Comparison of ENCODE assay signal across 8 mouse cellular contexts in the genomic region with DNA sequence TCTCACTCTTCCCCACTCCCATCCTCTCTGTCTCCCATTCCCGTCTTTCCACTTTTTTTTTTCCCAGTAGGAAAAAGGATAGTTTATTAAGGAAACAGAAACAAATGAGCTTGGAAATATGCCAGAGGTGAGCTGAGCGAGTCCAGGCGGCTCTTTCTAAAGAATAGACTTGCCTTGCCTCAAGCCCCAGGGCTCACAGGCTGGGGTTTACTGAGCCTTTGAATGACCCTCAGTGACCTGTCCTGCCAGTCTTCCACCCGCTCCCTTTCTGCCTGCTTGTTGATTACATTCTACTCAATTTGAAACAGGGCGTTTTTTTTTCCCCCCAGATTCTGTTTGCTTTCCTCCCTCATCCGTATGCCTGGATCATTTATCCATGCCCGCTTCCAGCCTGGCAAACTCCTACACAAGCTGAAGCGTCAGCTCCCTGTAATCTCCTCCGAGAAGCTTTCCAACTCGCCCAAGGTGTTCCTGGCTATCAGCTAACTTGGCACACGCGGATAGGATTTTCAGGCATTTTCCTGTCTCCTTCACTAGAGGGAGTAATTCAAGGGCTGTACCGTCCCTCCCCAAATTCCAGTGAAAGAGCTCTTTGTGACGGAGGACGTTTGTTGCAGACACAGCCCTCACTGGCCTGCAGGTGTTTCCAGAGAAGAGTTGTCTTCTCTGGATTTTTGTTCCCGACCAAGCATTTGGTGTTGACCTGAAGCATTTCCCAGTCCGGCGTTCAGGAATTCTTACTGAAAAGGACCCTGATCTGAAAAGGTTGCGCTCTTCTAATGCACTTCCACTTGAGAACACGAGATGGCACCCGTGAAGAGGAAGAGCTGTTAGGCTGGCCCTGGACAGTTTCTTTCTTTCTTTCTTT. TPM values are rescaled to one million over a fixed set of nuclear protein-coding genes. Genes with fewer than 3 reads are reported as not detected.
A peak's percentile ranks its signal among the peaks of the same experiment; 100 is the strongest.
DNase-seq lines count a peak whose midpoint lies in the region; ATAC-seq lines count a peak whose summit lies in the region.

No protein-coding gene starts in this region.

- peak overlapping the region; percentile 56 for H3K4me3 ChIP-seq in brown adipose tissue, adult 24 weeks (ENCODE audit: insufficient read depth, low read depth, low read length)
- H3K4me3 ChIP-seq in heart, embryonic 12.5 days, result peak overlapping the region; percentile 49
- H3K4me3 ChIP-seq in kidney, embryonic 16.5 days (ENCODE audit: low read length), result peak overlapping the region; percentile 54

- H3K4me2 ChIP-seq in heart, embryonic 12.5 days, result peak overlapping the region; percentile 81
- H3K4me2 ChIP-seq in kidney, embryonic 16.5 days (replicated peaks; ENCODE audit: low read depth, low read length), result peak overlapping the region; percentile 70

- WGBS in heart, embryonic 12.5 days, result 4% methylated on average over 21 of the region's 21 CpGs
- WGBS in kidney, embryonic 16.5 days, result 1% methylated on average over 21 of the region's 21 CpGs

- H3K27me3 ChIP-seq in heart, embryonic 12.5 days (replicated peaks), result no peaks in the 10 kb centered on the region
- no peaks in the 10 kb centered on the region for H3K27me3 ChIP-seq in kidney, embryonic 16.5 days (ENCODE audit: insufficient read depth, low read length)

- H3K9me3 ChIP-seq in heart, embryonic 12.5 days (replicated peaks), result no peaks in the 10 kb centered on the region
- H3K9me3 ChIP-seq in kidney, embryonic 16.5 days (ENCODE audit: low read length), result no peaks in the 10 kb centered on the region

- peak overlapping the region; percentile 49; the same call in 1 of the 2 replicates for H3K9ac ChIP-seq in heart, embryonic 12.5 days
- H3K9ac ChIP-seq in kidney, embryonic 16.5 days (replicated peaks; ENCODE audit: low read length), result peak overlapping the region; percentile 56

- no peaks in the 10 kb centered on the region for H3K36me3 ChIP-seq in heart, embryonic 12.5 days
- H3K36me3 ChIP-seq in kidney, embryonic 16.5 days (ENCODE audit: insufficient read depth, low read length), result no peaks in the 10 kb centered on the region

- H3K27ac ChIP-seq in brown adipose tissue, adult 24 weeks (replicated peaks; ENCODE audit: low read depth, low read length), result no peak overlapping the region
- no peak overlapping the region for H3K27ac ChIP-seq in heart, embryonic 12.5 days (ENCODE audit: poor library complexity, severe bottlenecking)
- peak overlapping the region; percentile 38; the same call in 1 of the 2 replicates for H3K27ac ChIP-seq in kidney, embryonic 16.5 days (ENCODE audit: low read length)

- H3K4me1 ChIP-seq in brown adipose tissue, adult 24 weeks (ENCODE audit: control insufficient read depth, insufficient read depth, insufficient read length, low read length), result no peaks in the 10 kb centered on the region
- H3K4me1 ChIP-seq in heart, embryonic 12.5 days (replicated peaks), result peaks cover 7% of the 10 kb centered on the region
- peaks cover 7% of the 10 kb centered on the region; the same call in 1 of the 2 replicates for H3K4me1 ChIP-seq in kidney, embryonic 16.5 days (ENCODE audit: insufficient read depth, low read length)

- ATAC-seq in erythroid progenitor cell, adult 5-6 weeks (replicated peaks; ENCODE audit: low FRiP score, poor library complexity, severe bottlenecking), result peak; percentile 90
- peak; percentile 61; the same call in 1 of the 2 replicates for ATAC-seq in heart, embryonic 12.5 days (ENCODE audit: insufficient number of reproducible peaks, low FRiP score)
- ATAC-seq in kidney, embryonic 16.5 days (ENCODE audit: low FRiP score, low TSS enrichment), result peak; percentile 74

- DNase-seq in CD8-positive naive resting alpha-beta T cell, adult 2 months (ENCODE audit: low read depth in 2 of 2, low spot score in 2 of 2), result peak; percentile 1 to 29
- peak; percentile 52 for DNase-seq in liver
- DNase-seq in naive thymus-derived CD4-positive, alpha-beta T cell, adult 2 months (ENCODE audit: low read depth), result peak; percentile 60
- DNase-seq in telencephalon, adult 2 months (ENCODE audit: low read depth, low spot score), result peak; percentile 63

RNA-seq across cellular contexts. Expression of a gene that starts 59.9 kb away (rescaled TPM):
- polyA plus RNA-seq in brown adipose tissue, adult 24 weeks (2012; ENCODE audit: insufficient read depth, insufficient read length, missing spikeins), result 140 and 143 TPM in 2 replicates
- total RNA-seq in erythroid progenitor cell, adult 5-6 weeks (2015; ENCODE audit: low replicate concordance), result 182 and 220 TPM in 2 replicates
- total RNA-seq in erythroid progenitor cell, adult 5-6 weeks (2017; ENCODE audit: low replicate concordance), result 162 and 171 TPM in 2 replicates
- polyA plus RNA-seq in heart, embryonic 12.5 days (2016; fragmentation: Nextera tagmentation; extraction: Ambion mirVana), result 163 and 170 TPM in 2 replicates
- polyA plus RNA-seq in kidney, embryonic 16.5 days (2015; fragmentation: Nextera tagmentation; extraction: Ambion mirVana), result 181 and 189 TPM in 2 replicates
